Mouse (Mus musculus) C2C12 (cell line): ENCODE results near the gene Atp13a4.

Source experiments
- CEBPB ChIP-seq: IDR thresholded peaks from one replicate; pipeline ENCODE4 v1.6.1; 2011; ENCODE audit warnings: low read depth, mild to moderate bottlenecking, control low read depth, moderate library complexity
- CTCF ChIP-seq: IDR thresholded peaks from one replicate; pipeline ENCODE4 v1.5.1; 2011; ENCODE audit not compliant: control insufficient read depth, insufficient read depth, insufficient read length
- MYOD1 ChIP-seq: IDR thresholded peaks from one replicate; pipeline ENCODE4 v1.6.1; 2011; ENCODE audit warnings: low read depth; ENCODE audit not compliant: control insufficient read depth, insufficient read length
- MYOG ChIP-seq: IDR thresholded peaks from one replicate; pipeline ENCODE4 v1.6.1; 2011; ENCODE audit not compliant: control insufficient read depth, insufficient read length; ENCODE audit errors: extremely low read depth

GRCm38 (mm10) chr16:29414822-29415221, 129.8 kb downstream of the Atp13a4 start:
- TF ChIP-seq MYOD1 (no peak), MYOG (no peak), CTCF (no peak), CEBPB (no peak)
